Mouse (Mus musculus): ENCODE measurements around the gene Arhgef18. TPM values are rescaled to one million over a fixed set of nuclear protein-coding genes. Genes with fewer than 3 reads are reported as not detected.

Gene Arhgef18
- polyA plus RNA-seq, 1 experiment from 2014 or later, result 12.0 TPM

DNA sequence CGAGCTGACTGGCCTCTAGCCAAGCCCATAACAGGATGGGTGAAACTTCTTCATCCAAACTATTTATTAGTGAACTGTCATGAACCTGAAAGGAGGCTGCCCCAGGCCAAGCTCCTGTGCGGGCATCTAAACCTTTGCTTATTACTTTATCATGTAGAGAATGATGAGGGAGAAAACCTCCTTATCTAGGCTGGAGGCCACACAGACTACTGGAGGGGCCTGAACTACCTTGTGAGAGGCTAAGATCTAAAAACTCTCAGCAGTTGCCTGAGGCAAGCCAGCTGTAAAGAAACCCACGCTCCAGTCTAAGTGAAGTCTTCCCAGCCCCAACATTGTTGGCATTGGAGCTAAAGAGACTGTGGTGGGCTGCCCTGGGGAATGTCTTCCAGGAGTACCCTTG is 14.6 kb downstream of the Arhgef18 start:
- no peaks in the 10 kb centered on the region for H3K9me3 ChIP-seq
- ATAC-seq (ENCODE audit: low FRiP score), result no peak
- peaks cover 7% of the 10 kb centered on the region; the same call in 1 of the 2 replicates for H3K36me3 ChIP-seq
- H3K4me3 ChIP-seq, result no peak overlapping the region
- WGBS, result 94% methylated on average over 3 of the region's 3 CpGs
- H3K9ac ChIP-seq, result no peak overlapping the region
- H3K27me3 ChIP-seq, result no peaks in the 10 kb centered on the region
- no peak overlapping the region for H3K4me2 ChIP-seq
- H3K27ac ChIP-seq, result no peak overlapping the region
- no peaks in the 10 kb centered on the region for H3K4me1 ChIP-seq (replicated peaks)

DNA sequence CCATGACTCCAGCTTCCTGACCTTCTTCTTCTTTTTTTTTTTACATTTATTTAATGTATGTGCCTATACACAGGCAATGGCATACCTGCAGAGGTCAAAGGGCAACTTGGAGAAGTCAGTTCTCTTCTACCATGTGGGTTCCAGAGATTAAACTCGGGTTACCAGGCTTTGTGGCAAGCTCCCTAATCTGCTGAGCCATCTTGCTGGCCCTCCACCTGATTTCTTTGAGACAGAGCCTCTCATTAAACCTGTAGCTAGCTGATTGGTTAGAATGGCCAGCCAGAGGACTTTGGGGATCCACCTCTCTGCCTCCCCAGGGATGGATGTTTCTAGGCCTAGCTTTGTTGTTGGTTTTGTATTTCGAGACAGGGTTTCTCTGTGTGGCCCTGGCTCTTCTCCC is 18.3 kb downstream of the Arhgef18 start:
- Histone ChIP-seq H3K4me3 (no peak overlapping the region), H3K4me1 (replicated peaks) (peaks cover 20% of the 10 kb centered on the region), H3K36me3 (no peaks in the 10 kb centered on the region), H3K9ac (no peak overlapping the region), H3K27me3 (no peaks in the 10 kb centered on the region), H3K4me2 (no peak overlapping the region), H3K9me3 (no peaks in the 10 kb centered on the region), H3K27ac (no peak overlapping the region)
- ATAC-seq (ENCODE audit: low FRiP score), result no peak
- 93% methylated on average over 2 of the region's 2 CpGs for WGBS

DNA sequence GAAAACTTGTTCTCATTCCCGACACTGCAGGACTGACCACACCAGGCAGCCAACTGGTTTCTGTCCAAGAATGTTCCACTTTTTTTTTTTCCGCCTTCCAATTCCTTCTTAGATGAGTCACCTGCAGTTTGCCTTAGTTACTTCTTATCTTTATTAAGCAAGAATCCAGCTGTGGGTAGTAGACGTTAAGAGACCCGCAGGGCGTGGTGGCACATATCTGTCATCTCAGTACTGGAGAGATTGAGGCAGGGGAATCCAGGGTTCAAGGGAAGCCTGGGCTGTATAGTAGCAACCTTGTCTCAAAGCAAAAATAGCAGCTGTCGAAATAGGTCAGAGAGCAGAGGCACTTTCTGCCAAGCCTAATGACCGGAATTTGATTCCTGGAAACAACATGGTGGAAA is 19.1 kb downstream of the Arhgef18 start:
- no peaks in the 10 kb centered on the region for H3K9me3 ChIP-seq
- no peak overlapping the region for H3K4me3 ChIP-seq
- WGBS, result 93% methylated on average over 7 of the region's 7 CpGs
- H3K4me2 ChIP-seq, result no peak overlapping the region
- H3K27me3 ChIP-seq, result no peaks in the 10 kb centered on the region
- no peak for ATAC-seq (ENCODE audit: low FRiP score)
- no peak overlapping the region for H3K9ac ChIP-seq
- peaks cover 28% of the 10 kb centered on the region for H3K4me1 ChIP-seq (replicated peaks)
- no peaks in the 10 kb centered on the region for H3K36me3 ChIP-seq
- H3K27ac ChIP-seq, result no peak overlapping the region

DNA sequence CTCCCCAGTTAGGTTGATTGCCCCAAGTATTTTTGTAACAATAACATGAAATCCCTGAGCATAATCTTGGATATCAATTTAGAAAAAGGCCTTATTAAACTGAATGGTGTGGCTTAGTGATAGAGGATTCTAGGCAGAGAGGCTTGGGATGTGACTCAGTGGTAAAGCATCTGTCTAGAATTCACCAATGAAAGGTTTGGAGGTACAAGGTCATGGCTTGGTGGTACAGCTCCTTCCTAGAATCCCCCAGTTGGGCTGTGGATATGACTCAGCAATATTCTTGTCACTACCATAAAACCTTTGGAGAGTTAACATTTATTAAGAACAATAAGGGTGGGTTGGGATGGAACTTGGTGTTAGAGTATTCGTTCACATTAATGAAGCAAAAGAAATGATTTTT is 20.0 kb downstream of the Arhgef18 start:
- ATAC-seq (ENCODE audit: low FRiP score), result no peak
- Histone ChIP-seq H3K27me3 (no peaks in the 10 kb centered on the region), H3K27ac (no peak overlapping the region), H3K36me3 (no peaks in the 10 kb centered on the region), H3K4me3 (no peak overlapping the region), H3K4me1 (replicated peaks) (peaks cover 37% of the 10 kb centered on the region), H3K4me2 (no peak overlapping the region), H3K9ac (no peak overlapping the region), H3K9me3 (no peaks in the 10 kb centered on the region)
- 96% methylated on average over 1 of the region's 1 CpGs for WGBS

DNA sequence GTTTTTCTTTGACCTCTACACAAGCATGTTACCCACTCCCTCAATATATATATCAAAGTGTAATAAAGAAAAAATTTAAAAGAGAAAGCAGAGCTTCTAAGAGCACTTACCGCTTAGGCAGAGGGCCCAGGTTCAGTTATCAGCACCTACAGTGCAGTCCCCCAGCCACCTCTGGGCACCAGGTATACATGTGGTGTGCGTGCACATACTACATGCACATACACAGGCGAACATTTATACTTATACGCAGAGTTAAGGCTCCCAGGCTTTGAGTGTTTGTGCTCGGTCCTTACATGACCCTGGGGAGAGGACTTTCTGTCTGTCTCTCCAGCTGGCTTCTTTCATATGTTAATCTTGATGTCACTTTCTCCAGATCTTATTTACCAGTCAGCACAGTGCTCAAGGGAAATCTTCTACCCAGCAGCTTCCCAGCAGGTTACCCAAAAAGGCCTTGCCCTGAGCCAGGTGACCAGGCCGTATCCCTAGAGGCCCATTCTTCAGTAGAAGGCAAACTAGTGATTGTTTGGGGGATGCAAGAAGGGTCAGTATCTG is 21.9 kb downstream of the Arhgef18 start:
- H3K27ac ChIP-seq, result no peak overlapping the region
- no peaks in the 10 kb centered on the region for H3K36me3 ChIP-seq
- H3K9ac ChIP-seq, result peak overlapping the region; percentile 15; the same call in 1 of the 2 replicates
- no peak overlapping the region for H3K4me3 ChIP-seq
- H3K4me2 ChIP-seq, result no peak overlapping the region
- H3K4me1 ChIP-seq (replicated peaks), result peaks cover 44% of the 10 kb centered on the region
- ATAC-seq (ENCODE audit: low FRiP score), result no peak
- H3K27me3 ChIP-seq, result no peaks in the 10 kb centered on the region
- no peaks in the 10 kb centered on the region for H3K9me3 ChIP-seq
- 41% methylated on average over 6 of the region's 6 CpGs for WGBS

DNA sequence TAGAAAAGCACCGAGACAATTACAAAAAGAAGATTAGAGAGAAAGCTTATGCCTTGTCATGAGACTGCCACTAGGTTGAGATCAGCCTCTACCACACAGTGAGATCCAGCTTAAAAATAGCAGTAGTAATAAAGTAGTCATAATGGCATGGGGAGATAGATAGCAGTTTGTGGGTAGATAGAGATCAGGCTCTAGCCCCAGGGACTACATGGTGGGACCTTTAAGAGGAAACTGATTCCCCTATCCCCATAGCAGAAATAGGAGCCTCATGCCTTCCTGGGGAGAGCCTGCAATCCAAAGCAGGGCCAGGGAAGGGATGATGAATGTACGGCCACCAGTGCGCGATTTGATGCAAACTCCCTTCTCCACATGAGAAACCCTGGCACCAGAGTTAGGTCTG is 22.5 kb downstream of the Arhgef18 start:
- ATAC-seq (ENCODE audit: low FRiP score), result no peak
- H3K9me3 ChIP-seq, result no peaks in the 10 kb centered on the region
- WGBS, result 39% methylated on average over 4 of the region's 4 CpGs
- no peak overlapping the region for H3K27ac ChIP-seq
- no peak overlapping the region for H3K4me2 ChIP-seq
- H3K27me3 ChIP-seq, result no peaks in the 10 kb centered on the region
- H3K4me3 ChIP-seq, result no peak overlapping the region
- H3K36me3 ChIP-seq, result no peaks in the 10 kb centered on the region
- 0 out of 2 replicates have a peak overlapping the region, but pooled peaks have one; percentile 15 for H3K9ac ChIP-seq
- H3K4me1 ChIP-seq (replicated peaks), result peaks cover 46% of the 10 kb centered on the region

DNA sequence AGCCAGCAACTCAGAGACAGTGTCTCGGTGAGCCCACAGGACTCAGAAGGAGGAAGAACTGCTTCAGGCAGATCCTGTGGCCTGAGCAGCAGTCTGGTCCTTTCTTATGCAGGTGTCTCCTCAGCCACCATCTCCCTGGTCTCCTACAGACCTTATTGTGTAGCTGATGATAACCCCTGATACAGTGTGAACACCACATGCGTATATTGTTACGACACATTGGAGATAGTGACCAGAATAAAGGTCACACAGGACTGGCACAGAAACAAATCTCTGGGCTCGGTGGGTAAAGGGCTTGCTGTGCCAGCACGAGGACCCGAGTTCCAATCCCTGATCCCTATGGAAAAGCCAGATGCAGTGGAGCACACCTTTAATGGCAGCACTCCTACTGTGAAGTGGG is 22.9 kb downstream of the Arhgef18 start:
- H3K4me1 ChIP-seq (replicated peaks), result peaks cover 49% of the 10 kb centered on the region
- H3K4me3 ChIP-seq, result no peak overlapping the region
- H3K4me2 ChIP-seq, result no peak overlapping the region
- no peak for ATAC-seq (ENCODE audit: low FRiP score)
- WGBS, result 93% methylated on average over 6 of the region's 6 CpGs
- no peak overlapping the region for H3K27ac ChIP-seq
- no peaks in the 10 kb centered on the region for H3K9me3 ChIP-seq
- H3K36me3 ChIP-seq, result no peaks in the 10 kb centered on the region
- H3K9ac ChIP-seq, result no peak overlapping the region
- no peaks in the 10 kb centered on the region for H3K27me3 ChIP-seq

DNA sequence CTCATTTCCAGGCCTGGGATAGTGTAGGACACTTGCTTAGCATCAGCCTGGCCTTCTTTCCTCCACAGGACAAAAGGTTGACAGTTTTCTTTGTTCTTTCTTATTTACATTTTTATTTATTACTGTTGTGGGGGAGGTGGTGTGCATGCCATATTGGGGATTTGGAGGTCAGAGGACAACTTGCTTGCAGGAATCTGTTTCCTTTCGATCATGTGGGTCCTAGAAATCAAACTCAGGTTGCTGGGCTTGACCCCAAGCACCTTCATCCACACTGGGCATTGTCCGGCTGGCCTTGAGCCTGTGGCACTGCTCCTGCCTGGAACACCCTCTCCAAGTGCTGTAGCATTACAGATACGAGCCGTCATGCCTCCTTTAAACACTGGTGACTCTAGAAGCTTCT is 24.0 kb downstream of the Arhgef18 start:
- no peaks in the 10 kb centered on the region for H3K36me3 ChIP-seq
- no peak overlapping the region for H3K4me2 ChIP-seq
- H3K9me3 ChIP-seq, result no peaks in the 10 kb centered on the region
- no peaks in the 10 kb centered on the region for H3K27me3 ChIP-seq
- ATAC-seq (ENCODE audit: low FRiP score), result no peak
- WGBS, result 12% methylated on average over 4 of the region's 4 CpGs
- no peak overlapping the region for H3K9ac ChIP-seq
- peaks cover 49% of the 10 kb centered on the region for H3K4me1 ChIP-seq (replicated peaks)
- H3K4me3 ChIP-seq, result no peak overlapping the region
- no peak overlapping the region for H3K27ac ChIP-seq

DNA sequence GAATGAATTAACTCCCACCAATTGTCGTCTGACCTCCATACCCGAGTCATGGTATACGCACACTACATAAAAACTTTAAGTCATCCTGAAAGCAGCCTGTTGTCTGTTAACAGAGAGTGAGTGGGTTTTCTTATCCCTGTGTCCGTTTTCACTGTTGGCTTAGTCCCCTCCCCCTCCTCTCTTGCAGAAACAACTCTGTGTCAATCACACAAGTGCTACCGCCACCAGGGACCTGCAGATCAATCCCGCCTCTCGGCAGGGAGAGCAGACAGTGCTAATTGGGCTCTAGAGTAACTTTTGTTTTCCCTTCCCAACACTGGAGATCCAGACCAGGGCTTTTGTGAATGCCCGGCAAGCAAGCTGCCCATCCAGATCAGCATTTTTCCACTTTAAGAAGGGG is 24.6 kb downstream of the Arhgef18 start:
- no peak overlapping the region for H3K27ac ChIP-seq

DNA sequence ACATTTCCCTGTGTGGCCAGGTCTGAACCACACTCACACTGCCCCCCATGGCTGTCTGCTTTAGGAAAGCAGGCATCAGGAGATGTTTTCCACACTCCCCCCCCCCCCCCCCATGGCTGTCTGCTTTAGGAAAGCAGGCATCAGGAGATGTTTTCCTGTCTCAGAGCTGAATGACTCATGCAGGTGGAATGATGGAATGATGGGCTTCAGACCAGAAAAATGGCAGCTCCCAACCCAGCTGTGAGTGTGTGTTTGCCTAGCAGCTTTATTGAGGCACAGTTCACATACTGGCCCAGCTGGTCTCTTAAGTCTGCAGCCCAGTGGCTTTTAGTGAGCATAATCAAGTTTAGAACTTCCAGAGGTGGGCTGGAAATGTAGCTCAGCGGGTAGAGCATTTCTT is 25.3 kb downstream of the Arhgef18 start:
- Histone ChIP-seq H3K4me1 (replicated peaks) (peaks cover 49% of the 10 kb centered on the region), H3K27ac (no peak overlapping the region)
- 87% methylated on average over 1 of the region's 1 CpGs for WGBS

More for the DNA sequence above, 24.6 kb downstream of the Arhgef18 start:
- no peaks in the 10 kb centered on the region for H3K27me3 ChIP-seq
- no peak overlapping the region for H3K4me2 ChIP-seq
- ATAC-seq (ENCODE audit: low FRiP score), result peak; percentile 52
- WGBS, result 1% methylated on average over 8 of the region's 8 CpGs
- H3K4me3 ChIP-seq, result no peak overlapping the region
- H3K9ac ChIP-seq, result no peak overlapping the region
- H3K9me3 ChIP-seq, result no peaks in the 10 kb centered on the region
- peaks cover 49% of the 10 kb centered on the region for H3K4me1 ChIP-seq (replicated peaks)
- no peaks in the 10 kb centered on the region for H3K36me3 ChIP-seq

DNA sequence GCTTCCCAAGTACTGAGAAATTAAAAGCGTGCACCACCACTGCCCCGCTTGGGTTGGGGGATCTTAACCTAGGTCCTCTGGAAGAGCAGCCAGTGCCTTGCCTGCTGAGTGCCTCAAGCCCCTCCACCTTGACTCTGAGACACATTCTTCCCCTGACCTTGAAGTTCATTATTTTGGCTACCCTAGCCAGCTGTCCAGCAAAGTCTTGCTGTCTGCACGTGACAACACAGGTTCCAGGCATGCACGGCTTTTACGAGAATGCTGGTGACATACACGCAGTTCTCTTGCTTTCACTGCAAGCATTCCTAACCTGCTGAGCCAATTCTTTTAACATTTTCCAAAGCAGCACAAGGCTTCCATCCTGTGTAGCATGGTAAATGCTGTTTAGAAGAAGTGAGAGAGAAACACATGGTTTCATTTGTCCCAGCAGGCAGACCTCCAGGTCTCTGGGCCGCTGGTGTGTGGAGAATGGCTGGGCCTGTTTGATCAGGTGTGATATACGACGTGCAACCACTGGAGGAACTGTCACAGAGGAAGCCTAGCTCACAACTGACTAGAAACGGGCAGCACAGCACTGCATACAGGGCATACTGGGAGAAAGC is 27.4 kb downstream of the Arhgef18 start:
- H3K9ac ChIP-seq, result no peak overlapping the region
- no peaks in the 10 kb centered on the region for H3K27me3 ChIP-seq
- no peak overlapping the region for H3K4me3 ChIP-seq
- no peaks in the 10 kb centered on the region for H3K9me3 ChIP-seq
- no peak overlapping the region for H3K27ac ChIP-seq
- H3K4me2 ChIP-seq, result no peak overlapping the region
- 80% methylated on average over 10 of the region's 10 CpGs for WGBS
- ATAC-seq (ENCODE audit: low FRiP score), result no peak
- H3K36me3 ChIP-seq, result no peaks in the 10 kb centered on the region
- peaks cover 38% of the 10 kb centered on the region for H3K4me1 ChIP-seq (replicated peaks)

More for the DNA sequence above, 25.3 kb downstream of the Arhgef18 start:
- Histone ChIP-seq H3K9ac (no peak overlapping the region), H3K27me3 (no peaks in the 10 kb centered on the region), H3K36me3 (no peaks in the 10 kb centered on the region), H3K4me2 (no peak overlapping the region), H3K4me3 (no peak overlapping the region), H3K9me3 (no peaks in the 10 kb centered on the region)
- ATAC-seq (ENCODE audit: low FRiP score), result no peak

DNA sequence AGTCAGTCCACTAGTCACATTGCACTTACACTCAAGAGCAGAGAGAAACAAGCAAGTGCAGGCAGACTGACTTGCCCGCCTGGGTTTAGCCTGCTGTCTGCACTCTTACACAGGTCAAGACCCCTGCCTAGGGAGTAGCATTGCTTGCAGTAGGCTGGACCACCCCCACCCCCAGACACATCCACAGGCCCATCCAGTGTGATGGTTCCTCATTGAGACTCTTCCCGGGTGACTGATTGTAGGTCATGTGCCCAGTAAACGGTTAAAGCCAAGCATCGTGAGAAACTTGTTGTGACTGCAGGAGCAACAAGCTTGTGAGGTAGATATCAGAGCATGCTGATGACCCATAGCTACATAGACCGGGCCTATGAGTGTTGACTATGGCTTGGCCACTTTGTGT is 28.7 kb downstream of the Arhgef18 start:
- H3K27ac ChIP-seq, result no peak overlapping the region
- no peaks in the 10 kb centered on the region for H3K9me3 ChIP-seq
- peaks cover 25% of the 10 kb centered on the region for H3K4me1 ChIP-seq (replicated peaks)
- H3K9ac ChIP-seq, result no peak overlapping the region
- no peak overlapping the region for H3K4me3 ChIP-seq
- 89% methylated on average over 5 of the region's 5 CpGs for WGBS
- no peak overlapping the region for H3K4me2 ChIP-seq
- no peaks in the 10 kb centered on the region for H3K27me3 ChIP-seq
- H3K36me3 ChIP-seq, result no peaks in the 10 kb centered on the region
- no peak for ATAC-seq (ENCODE audit: low FRiP score)

DNA sequence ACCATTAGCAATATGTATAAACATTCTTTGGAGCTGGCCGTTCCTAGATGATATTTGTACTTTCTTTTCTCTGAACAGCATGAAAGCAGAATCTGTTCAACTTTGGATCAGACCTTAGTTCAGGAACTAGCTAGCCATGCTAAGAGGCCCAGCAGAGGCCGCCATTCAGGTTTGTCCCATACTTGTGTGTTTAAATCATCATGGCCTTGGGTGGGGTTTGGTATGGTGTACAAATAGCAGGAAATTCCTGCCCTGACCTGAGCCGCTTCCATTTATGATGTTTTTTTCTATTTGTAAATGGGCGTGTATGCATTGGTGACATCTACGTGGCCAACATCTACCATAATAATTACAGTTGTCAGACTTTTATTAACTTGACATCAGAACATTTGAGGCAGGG is 32.4 kb downstream of the Arhgef18 start:
- no peak for ATAC-seq (ENCODE audit: low FRiP score)
- H3K36me3 ChIP-seq, result peaks cover 24% of the 10 kb centered on the region
- H3K4me2 ChIP-seq, result no peak overlapping the region
- no peak overlapping the region for H3K27ac ChIP-seq
- no peaks in the 10 kb centered on the region for H3K27me3 ChIP-seq
- H3K4me3 ChIP-seq, result no peak overlapping the region
- H3K4me1 ChIP-seq (replicated peaks), result peaks cover 3% of the 10 kb centered on the region; the same call in 1 of the 2 replicates
- WGBS, result 96% methylated on average over 5 of the region's 5 CpGs
- no peaks in the 10 kb centered on the region for H3K9me3 ChIP-seq
- no peak overlapping the region for H3K9ac ChIP-seq
